9 mouse cellular contexts compared by ENCODE assay signal in the genomic region with DNA sequence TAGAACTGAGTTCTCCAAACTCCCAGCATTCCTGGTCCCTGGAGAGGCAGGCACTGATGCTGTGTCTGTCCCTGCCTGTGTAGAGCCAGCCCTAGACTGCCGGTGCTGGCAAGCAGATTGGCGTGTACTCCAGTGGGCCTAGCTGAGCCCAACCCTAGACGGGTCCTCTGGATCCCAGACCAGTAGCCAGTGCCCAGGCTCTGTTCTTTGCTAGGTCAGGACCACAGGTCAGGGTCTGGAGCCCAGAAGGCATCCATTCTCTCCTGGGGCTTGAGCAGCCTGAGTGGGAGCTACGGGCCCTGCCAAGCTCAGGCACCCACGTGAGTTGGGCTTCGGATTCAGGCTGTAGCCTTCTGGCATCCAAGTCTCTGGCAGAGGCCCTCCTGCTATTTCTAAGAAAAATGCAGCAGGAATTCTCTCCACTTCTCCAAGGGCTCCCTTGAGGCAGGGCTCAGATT. TPM values are rescaled to one million over a fixed set of nuclear protein-coding genes. Genes with fewer than 3 reads are reported as not detected.
DNase-seq lines count a peak whose midpoint lies in the region; ATAC-seq lines count a peak whose summit lies in the region.
"Had no signal": no experiment of that assay in that cellular context is flagged by ENCODE, and none has a peak within 500 bp of the region (broad histone marks: within the 10 kb centered on the region; RNA-seq: fewer than 3 reads in every experiment).

No protein-coding gene starts in this region.

- 21% methylated on average over 6 of the region's 6 CpGs for WGBS in hindbrain, embryonic 10.5 days
- 32% methylated on average over 6 of the region's 6 CpGs for WGBS in limb, embryonic 11.5 days

- H3K4me3 ChIP-seq in hindbrain, embryonic 10.5 days = peak overlapping the region; percentile 31
- H3K4me3 ChIP-seq in limb, embryonic 11.5 days (ENCODE audit: low read depth, low read length) = no peak overlapping the region
- H3K4me3 ChIP-seq: liver, embryonic 13.5 days had no signal

- peaks cover 100% of the 10 kb centered on the region for H3K4me1 ChIP-seq in hindbrain, embryonic 10.5 days (replicated peaks)
- peaks cover 80% of the 10 kb centered on the region for H3K4me1 ChIP-seq in limb, embryonic 11.5 days (ENCODE audit: control insufficient read depth, insufficient read depth, low read length)

- ATAC-seq in limb, embryonic 11.5 days (ENCODE audit: insufficient number of reproducible peaks, low FRiP score, low TSS enrichment, low read depth) = 0 out of 2 replicates have a peak, but pooled peaks have one; percentile 37

- H3K9me3 ChIP-seq in hindbrain, embryonic 10.5 days = no peaks in the 10 kb centered on the region
- no peaks in the 10 kb centered on the region for H3K9me3 ChIP-seq in limb, embryonic 11.5 days (ENCODE audit: control insufficient read depth, low read length)
- H3K9me3 ChIP-seq: liver, embryonic 13.5 days had no signal

- peak overlapping the region; percentile 41; the same call in 1 of the 2 replicates for H3K4me2 ChIP-seq in limb, embryonic 11.5 days (ENCODE audit: low read depth, severe bottlenecking)
- H3K4me2 ChIP-seq: liver, embryonic 13.5 days had no signal

- DNase-seq in adrenal gland, postnatal 14 days = peak; percentile 68
- DNase-seq in adrenal gland, postnatal 4 days (ENCODE audit: low spot score in 2 of 2) = no peak
- DNase-seq in right cerebral cortex, adult 18-20 months = peak; percentile 71
- no peak for DNase-seq in right cerebral cortex, postnatal 4 days
- DNase-seq in hindbrain, embryonic 10.5 days (ENCODE audit: low spot score) = peak; percentile 37
- DNase-seq in limb, embryonic 11.5 days (ENCODE audit: low spot score) = no peak
- peak; percentile 47 for DNase-seq in right cerebral cortex, postnatal 14 days
- no peak for DNase-seq in thymus, postnatal 0 days (ENCODE audit: low spot score)
- DNase-seq: liver, embryonic 13.5 days had no signal

- H3K9ac ChIP-seq in limb, embryonic 11.5 days (ENCODE audit: low read length) = peak overlapping the region; percentile 19; the same call in 1 of the 2 replicates
- H3K9ac ChIP-seq: liver, embryonic 13.5 days had no signal

- H3K36me3 ChIP-seq in hindbrain, embryonic 10.5 days = peaks cover 60% of the 10 kb centered on the region
- H3K36me3 ChIP-seq in limb, embryonic 11.5 days (ENCODE audit: control insufficient read depth, insufficient read depth, low read length) = peaks cover 9% of the 10 kb centered on the region
- H3K36me3 ChIP-seq: liver, embryonic 13.5 days had no signal

- peaks cover 66% of the 10 kb centered on the region for H3K27me3 ChIP-seq in hindbrain, embryonic 10.5 days (ENCODE audit: insufficient read depth, poor library complexity, severe bottlenecking)
- no peaks in the 10 kb centered on the region for H3K27me3 ChIP-seq in limb, embryonic 11.5 days (ENCODE audit: control insufficient read depth, insufficient read depth, low read length)

- H3K27ac ChIP-seq in hindbrain, embryonic 10.5 days = peak overlapping the region; percentile 84
- peak overlapping the region; percentile 57 for H3K27ac ChIP-seq in limb, embryonic 11.5 days (replicated peaks; ENCODE audit: low read depth, low read length)
- H3K27ac ChIP-seq: liver, embryonic 13.5 days had no signal

RNA-seq across cellular contexts. Expression of a gene that starts 10.1 kb away (rescaled TPM):
- total RNA-seq in adrenal gland, postnatal 14 days (2021) = 22.8 and 25.9 TPM in 2 replicates
- 10 to 100 TPM; 28.9 to 32.8 TPM for total RNA-seq in adrenal gland, postnatal 4 days (2021)
- polyA plus RNA-seq in hindbrain, embryonic 10.5 days (2016; fragmentation: Nextera tagmentation; extraction: Ambion mirVana) = 14.5 and 16.4 TPM in 2 replicates
- 27.4 and 32.5 TPM in 2 replicates for polyA plus RNA-seq in limb, embryonic 11.5 days (2014; fragmentation: Nextera tagmentation; extraction: Ambion mirVana)
- 2.2 and 3.2 TPM in 2 replicates for polyA plus RNA-seq in thymus, postnatal 0 days (2015; fragmentation: Nextera tagmentation; extraction: Ambion mirVana)

RNA-seq across cellular contexts. Expression of a gene that starts 20.6 kb away (rescaled TPM):
- 0.34 and 0.41 TPM in 2 replicates for total RNA-seq in adrenal gland, postnatal 14 days (2021)
- 1 to 10 TPM in 1 of 2 experiments, under 1 TPM in 1; 0.73 to 1.6 TPM for total RNA-seq in adrenal gland, postnatal 4 days (2021)
- polyA plus RNA-seq in hindbrain, embryonic 10.5 days (2016; fragmentation: Nextera tagmentation; extraction: Ambion mirVana) = 2.6 and 3.1 TPM in 2 replicates
- 1.7 and 1.8 TPM in 2 replicates for polyA plus RNA-seq in limb, embryonic 11.5 days (2014; fragmentation: Nextera tagmentation; extraction: Ambion mirVana)
- polyA plus RNA-seq in thymus, postnatal 0 days (2015; fragmentation: Nextera tagmentation; extraction: Ambion mirVana) = 0.62 and 0.85 TPM in 2 replicates

RNA-seq across cellular contexts. Expression of a gene that starts 30.8 kb away (rescaled TPM):
- total RNA-seq in adrenal gland, postnatal 14 days (2021) = 4.9 and 85.2 TPM in 2 replicates
- 10 to 100 TPM; 10.1 to 37.4 TPM for total RNA-seq in adrenal gland, postnatal 4 days (2021)
- polyA plus RNA-seq in hindbrain, embryonic 10.5 days (2016; fragmentation: Nextera tagmentation; extraction: Ambion mirVana) = 6.4 and 7.2 TPM in 2 replicates
- polyA plus RNA-seq in limb, embryonic 11.5 days (2014; fragmentation: Nextera tagmentation; extraction: Ambion mirVana) = 3.4 and 4.1 TPM in 2 replicates
- polyA plus RNA-seq in thymus, postnatal 0 days (2015; fragmentation: Nextera tagmentation; extraction: Ambion mirVana) = 0.60 and 1.1 TPM in 2 replicates

Comparison
In these comparisons a context has a peak if more than half of its experiments do, and no peak if none do; other contexts are left out.
1. DNase-seq: peak in adrenal gland, postnatal 14 days (single experiment), right cerebral cortex, adult 18-20 months (single experiment), hindbrain, embryonic 10.5 days (single experiment) and right cerebral cortex, postnatal 14 days (single experiment); none in adrenal gland, postnatal 4 days (0 of 2), right cerebral cortex, postnatal 4 days (single experiment), limb, embryonic 11.5 days (single experiment) and thymus, postnatal 0 days (single experiment).